ENCODE assay signal across 8 mouse cellular contexts in the genomic region with DNA sequence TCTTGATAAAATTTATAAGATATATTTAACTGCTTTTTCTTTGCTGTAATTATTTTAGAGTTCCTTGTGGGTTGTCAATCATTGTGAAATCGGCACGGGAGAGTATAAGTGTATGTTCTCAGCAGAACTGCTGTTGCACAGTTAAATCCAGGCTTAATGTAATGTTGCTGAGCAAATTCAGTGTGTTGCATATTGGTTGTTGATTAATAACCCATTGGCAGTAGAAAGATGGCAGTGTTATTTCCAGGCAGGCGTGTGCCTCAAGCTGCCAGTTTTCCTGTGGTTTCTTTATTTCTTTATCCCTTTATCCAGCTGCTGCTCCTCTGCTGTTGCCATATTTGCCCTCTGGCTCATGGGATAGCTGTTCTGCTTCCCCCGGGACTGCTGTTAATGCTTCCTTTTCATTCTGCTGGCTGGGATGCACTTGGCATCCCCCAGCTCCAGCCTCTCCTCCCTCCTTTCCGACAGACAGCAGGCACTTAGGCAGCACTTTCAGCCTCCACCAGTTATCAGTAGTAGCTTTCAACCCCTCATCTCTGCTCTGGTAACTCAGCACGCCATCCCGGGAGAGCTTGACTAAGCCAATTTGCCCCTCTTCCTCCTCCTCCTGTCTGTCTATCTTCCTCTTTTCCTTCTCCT.
A peak's percentile ranks its signal among the peaks of the same experiment; 100 is the strongest.
DNase-seq lines count a peak whose midpoint lies in the region; ATAC-seq and TF ChIP-seq lines count a peak whose summit lies in the region.

No protein-coding gene starts in this region.

- H3K79me2 ChIP-seq in myocyte (ENCODE audit: control insufficient read depth, insufficient read depth) = no peaks in the 10 kb centered on the region

- H3K4me3 ChIP-seq in forebrain, embryonic 13.5 days = no peak overlapping the region
- H3K4me3 ChIP-seq in forebrain, embryonic 11.5 days (ENCODE audit: low read depth, low read length) = no peak overlapping the region
- H3K4me3 ChIP-seq in hindbrain, embryonic 12.5 days = no peak overlapping the region
- no peak overlapping the region for H3K4me3 ChIP-seq in myocyte

- 34% methylated on average over 7 of the region's 7 CpGs for WGBS in forebrain, embryonic 13.5 days
- 37% methylated on average over 7 of the region's 7 CpGs for WGBS in forebrain, embryonic 11.5 days
- 25% methylated on average over 7 of the region's 7 CpGs for WGBS in hindbrain, embryonic 12.5 days

- H3K9me3 ChIP-seq in forebrain, embryonic 13.5 days (replicated peaks) = no peaks in the 10 kb centered on the region
- H3K9me3 ChIP-seq in forebrain, embryonic 11.5 days (ENCODE audit: control insufficient read depth, low read length) = no peaks in the 10 kb centered on the region
- H3K9me3 ChIP-seq in hindbrain, embryonic 12.5 days (replicated peaks) = no peaks in the 10 kb centered on the region

- H3K27ac ChIP-seq in forebrain, embryonic 13.5 days = 0 out of 2 replicates have a peak overlapping the region, but pooled peaks have one; percentile 11
- H3K27ac ChIP-seq in forebrain, embryonic 11.5 days (ENCODE audit: low read depth, low read length) = no peak overlapping the region
- H3K27ac ChIP-seq in hindbrain, embryonic 12.5 days = peak overlapping the region; percentile 67

- 0 out of 2 replicates have a peak, but pooled peaks have one; percentile 50 for ATAC-seq in forebrain, embryonic 13.5 days
- no peak for ATAC-seq in forebrain, embryonic 11.5 days (replicated peaks; ENCODE audit: low FRiP score)
- peak; percentile 81 for ATAC-seq in hindbrain, embryonic 12.5 days (ENCODE audit: low FRiP score)

- TF ChIP-seq POLR2A in myocyte (IDR thresholded peaks at IDR 0.05; ENCODE audit: insufficient read length, low read depth) = no peak

- no peaks in the 10 kb centered on the region for H3K4me1 ChIP-seq in forebrain, embryonic 13.5 days
- H3K4me1 ChIP-seq in forebrain, embryonic 11.5 days (replicated peaks; ENCODE audit: control insufficient read depth, insufficient read depth, low read length) = 0 out of 2 replicates have a peak, but pooled peaks cover 2% of the 10 kb centered on the region
- H3K4me1 ChIP-seq in hindbrain, embryonic 12.5 days = peaks cover 11% of the 10 kb centered on the region

- intact Hi-C loops in left cerebral cortex, postnatal 14 days (cut with DNase I) = no loop called here

- H3K9ac ChIP-seq in forebrain, embryonic 13.5 days = no peak overlapping the region
- no peak overlapping the region for H3K9ac ChIP-seq in forebrain, embryonic 11.5 days (ENCODE audit: low read length)
- H3K9ac ChIP-seq in hindbrain, embryonic 12.5 days = no peak overlapping the region

- H3ac ChIP-seq in myocyte (ENCODE audit: control insufficient read depth, insufficient read length) = no peak overlapping the region

- H3K36me3 ChIP-seq in forebrain, embryonic 13.5 days (ENCODE audit: poor library complexity, severe bottlenecking) = no peaks in the 10 kb centered on the region
- H3K36me3 ChIP-seq in forebrain, embryonic 11.5 days (ENCODE audit: control insufficient read depth, insufficient read depth, low read length) = no peaks in the 10 kb centered on the region
- H3K36me3 ChIP-seq in hindbrain, embryonic 12.5 days = no peaks in the 10 kb centered on the region
- no peaks in the 10 kb centered on the region for H3K36me3 ChIP-seq in myocyte (ENCODE audit: control insufficient read depth, insufficient read depth)

- no peak for DNase-seq in forebrain, embryonic 11.5 days (ENCODE audit: low spot score)
- peak; percentile 64 to 80 for DNase-seq in cerebellum, postnatal 10 days
- no peak for DNase-seq in thymus, adult 18-20 months
- no peak for DNase-seq in ovary, adult 18-20 months (ENCODE audit: low spot score)
- DNase-seq in left cerebral cortex, postnatal 14 days (ENCODE audit: low spot score in 2 of 2) = no peak

- H3K27me3 ChIP-seq in forebrain, embryonic 13.5 days = peaks cover 33% of the 10 kb centered on the region
- H3K27me3 ChIP-seq in forebrain, embryonic 11.5 days (ENCODE audit: control insufficient read depth, insufficient read depth, low read length) = peaks cover 6% of the 10 kb centered on the region
- H3K27me3 ChIP-seq in hindbrain, embryonic 12.5 days = no peaks in the 10 kb centered on the region
- H3K27me3 ChIP-seq in myocyte (ENCODE audit: control insufficient read depth, insufficient read depth, insufficient read length) = no peaks in the 10 kb centered on the region

- H3K4me2 ChIP-seq in forebrain, embryonic 13.5 days = no peak overlapping the region
- no peak overlapping the region for H3K4me2 ChIP-seq in forebrain, embryonic 11.5 days (ENCODE audit: low read depth, low read length, severe bottlenecking)
- no peak overlapping the region for H3K4me2 ChIP-seq in hindbrain, embryonic 12.5 days (replicated peaks)
- H3K4me2 ChIP-seq in myocyte (ENCODE audit: low read depth) = peak overlapping the region; percentile 44

TF ChIP-seq in myocyte, 11 proteins besides CTCF, POLR2A, EP300 and RAD21:
- TF ChIP-seq MYOG (IDR thresholded peaks at IDR 0.05; ENCODE audit: control insufficient read depth in 1 of 3, insufficient read depth in 1 of 3, insufficient read length in 2 of 3, low read depth in 2 of 3) (no peak), SRF (IDR thresholded peaks at IDR 0.05; ENCODE audit: control insufficient read depth, insufficient read length, low read depth) (no peak), TCF12 (IDR thresholded peaks at IDR 0.05; ENCODE audit: insufficient read depth, poor library complexity, severe bottlenecking) (no peak), E2F4 (IDR thresholded peaks at IDR 0.05; ENCODE audit: insufficient read depth) (no peak), TCF3 (IDR thresholded peaks at IDR 0.05; ENCODE audit: insufficient read length, low read depth) (no peak), REST (IDR thresholded peaks at IDR 0.05; ENCODE audit: insufficient read depth, insufficient read length) (no peak), MAX (IDR thresholded peaks at IDR 0.05; ENCODE audit: low read depth) (no peak), USF1 (IDR thresholded peaks at IDR 0.05; ENCODE audit: low read depth) (no peak), MYOD1 (IDR thresholded peaks at IDR 0.05; ENCODE audit: control insufficient read depth in 1 of 3, insufficient read length in 2 of 3, low read depth in 2 of 3) (peak in 1 of 3 experiments; percentile 4)
TF ChIP-seq in myocyte: peak in this region for 1.

Comparison
In these comparisons a context has a peak if more than half of its experiments do, and no peak if none do; other contexts are left out.
1. DNase-seq: peak in cerebellum, postnatal 10 days (2 of 2); none in forebrain, embryonic 11.5 days (single experiment), thymus, adult 18-20 months (0 of 2), ovary, adult 18-20 months (single experiment) and left cerebral cortex, postnatal 14 days (0 of 2).